Mouse (Mus musculus) frontal cortex, postnatal 14 days (tissue): ENCODE results near the gene A730061H03Rik.

Experiments used
- DNase-seq, 2 experiments: peaks; one replicate each; pipeline ENCODE4 v3.0.0; 2022; ENCODE audit warnings: low spot score in 2 of 2

Gene A730061H03Rik

GRCm38 (mm10) chr14:55551347-55551746, 8.9 kb downstream of the A730061H03Rik start:
- DNase-seq: no peak

- no peak for DNase-seq
These were observed 10.0 kb downstream of the A730061H03Rik start for GRCm38 (mm10) chr14:55550191-55550590.

GRCm38 (mm10) chr14:55544334-55544733, 15.9 kb downstream of the A730061H03Rik start:
- no peak for DNase-seq

GRCm38 (mm10) chr14:55542268-55542667, 17.9 kb downstream of the A730061H03Rik start:
- DNase-seq: no peak

GRCm38 (mm10) chr14:55540787-55541321, 19.4 kb downstream of the A730061H03Rik start:
- DNase-seq: peak; percentile 62 to 63

- peak; percentile 61 for DNase-seq
These were observed 20.0 kb downstream of the A730061H03Rik start, which contains the start of gene Pck2 for GRCm38 (mm10) chr14:55540067-55540786. Gene Pck2, plus strand, starts transcription at chr14:55540266.

GRCm38 (mm10) chr14:55536116-55536745, 24.0 kb downstream of the A730061H03Rik start:
- no peak for DNase-seq

GRCm38 (mm10) chr14:55527940-55528339, 32.3 kb downstream of the A730061H03Rik start:
- no peak for DNase-seq

GRCm38 (mm10) chr14:55526674-55527073, 33.5 kb downstream of the A730061H03Rik start:
- no peak for DNase-seq

- no peak for DNase-seq
These were observed 35.4 kb downstream of the A730061H03Rik start, which contains the start of gene Nrl for GRCm38 (mm10) chr14:55524785-55525184. Gene Nrl, minus strand, starts transcription at chr14:55524981.

- DNase-seq: no peak
These were observed 36.1 kb downstream of the A730061H03Rik start for GRCm38 (mm10) chr14:55524062-55524461.

GRCm38 (mm10) chr14:55520451-55521361, 39.5 kb downstream of the A730061H03Rik start:
- DNase-seq: no peak

GRCm38 (mm10) chr14:55519604-55520003, 40.6 kb downstream of the A730061H03Rik start:
- no peak for DNase-seq

- DNase-seq: peak in 1 of 2 experiments; percentile 62
These were observed 41.3 kb downstream of the A730061H03Rik start for GRCm38 (mm10) chr14:55518897-55519296.

- DNase-seq: no peak
These were observed 44.4 kb downstream of the A730061H03Rik start for GRCm38 (mm10) chr14:55515846-55516245.

- no peak for DNase-seq
These were observed 46.3 kb downstream of the A730061H03Rik start for GRCm38 (mm10) chr14:55513927-55514326.

GRCm38 (mm10) chr14:55511037-55511436, 49.2 kb downstream of the A730061H03Rik start:
- DNase-seq: peak; percentile 52 to 62

GRCm38 (mm10) chr14:55510125-55510731, 50.0 kb downstream of the A730061H03Rik start, which contains the start of gene Cpne6:
Gene Cpne6, plus strand, starts transcription at chr14:55510445.
- DNase-seq: peak in 1 of 2 experiments; percentile 61
